Mouse (Mus musculus) cortical plate, adult 2 months (tissue): ENCODE results near the gene Ptbp3. TPM values are rescaled to one million over a fixed set of nuclear protein-coding genes. Genes with fewer than 3 reads are reported as not detected.
"Not testable (repeated sequence)": the region's sequence is repeated elsewhere in the genome, so short reads cannot be mapped to it uniquely, and the experiment has no call there.

Experiments used
- H3K27ac ChIP-seq: fragments of 200-500 bp; 2 replicates; pipeline ENCODE4 v1.5.1; 2012; ENCODE audit warnings: low read length, control low read depth, inconsistent platforms; ENCODE audit not compliant: insufficient read depth
- H3K4me1 ChIP-seq: fragments of 200-500 bp; 2 replicates; pipeline ENCODE4 v1.6.1; 2011; ENCODE audit warnings: low read length; ENCODE audit not compliant: control insufficient read depth, insufficient read depth
- H3K4me3 ChIP-seq: fragments of 200-500 bp; 2 replicates; pipeline ENCODE4 v1.5.1; 2011; ENCODE audit warnings: mild to moderate bottlenecking, low read length, control low read depth; ENCODE audit not compliant: insufficient read depth
- CTCF ChIP-seq: fragments of 200-500 bp; IDR thresholded peaks from 2 replicates; pipeline ENCODE4 v1.5.1; 2011; ENCODE audit warnings: mild to moderate bottlenecking, control low read depth, low read length; ENCODE audit not compliant: insufficient read depth; ENCODE audit errors: extremely low read depth
- POLR2A ChIP-seq: fragments of 200-500 bp; IDR thresholded peaks from 2 replicates; pipeline ENCODE4 v1.6.1; 2011; ENCODE audit warnings: mild to moderate bottlenecking, low read length, control low read depth; ENCODE audit not compliant: insufficient read depth; ENCODE audit errors: extremely low read depth
- polyA plus RNA-seq: library from polyadenylated mRNA; depleted of rRNA; stranded (reverse); fragments of >200 nt; gene quantifications from 2 replicates; pipeline ENCODE4 v1.2.3, GENCODE M21; 2012

Ptbp3 gene
- polyA plus RNA-seq, 1 experiment = 9.5 TPM

DNA sequence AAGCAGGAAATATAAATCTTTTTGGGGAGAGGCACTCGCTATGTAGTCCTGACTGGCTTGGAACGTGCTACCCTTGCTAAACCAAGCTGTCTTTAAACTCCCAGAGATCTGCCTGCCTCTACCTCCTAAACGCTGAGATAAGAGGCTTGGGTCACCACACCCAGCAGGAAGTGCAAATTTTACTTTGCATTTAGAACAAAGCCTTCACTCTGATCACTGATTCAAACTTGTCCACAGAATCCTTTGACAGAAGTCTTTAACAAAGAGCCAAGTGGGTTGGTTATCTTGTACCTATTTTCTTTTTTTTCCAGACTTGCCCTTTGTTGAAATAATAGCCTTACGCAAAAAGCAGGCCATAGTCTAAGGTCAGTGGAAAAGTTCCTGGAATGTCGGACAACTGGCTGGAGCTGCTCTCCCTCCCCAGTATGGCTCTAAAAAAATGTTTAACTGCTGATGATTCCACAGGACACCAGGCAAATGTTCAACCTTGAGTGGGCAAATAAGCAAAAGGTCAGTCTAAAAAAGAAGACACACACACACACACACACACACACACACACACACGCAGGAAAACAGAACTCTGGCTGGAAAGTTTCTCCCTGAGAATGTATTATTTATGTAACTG is 9.0 kb upstream of the Ptbp3 start:
- TF ChIP-seq POLR2A (no peak), CTCF (no peak)
- Histone ChIP-seq H3K4me3 (no peak overlapping the region), H3K27ac (no peak overlapping the region), H3K4me1 (no peaks in the 10 kb centered on the region)

GRCm38 (mm10) chr4:59557343-59557742 is 8.2 kb upstream of the Ptbp3 start:
- not testable (repeated sequence) for H3K4me1 ChIP-seq, H3K4me3 ChIP-seq, H3K27ac ChIP-seq

DNA sequence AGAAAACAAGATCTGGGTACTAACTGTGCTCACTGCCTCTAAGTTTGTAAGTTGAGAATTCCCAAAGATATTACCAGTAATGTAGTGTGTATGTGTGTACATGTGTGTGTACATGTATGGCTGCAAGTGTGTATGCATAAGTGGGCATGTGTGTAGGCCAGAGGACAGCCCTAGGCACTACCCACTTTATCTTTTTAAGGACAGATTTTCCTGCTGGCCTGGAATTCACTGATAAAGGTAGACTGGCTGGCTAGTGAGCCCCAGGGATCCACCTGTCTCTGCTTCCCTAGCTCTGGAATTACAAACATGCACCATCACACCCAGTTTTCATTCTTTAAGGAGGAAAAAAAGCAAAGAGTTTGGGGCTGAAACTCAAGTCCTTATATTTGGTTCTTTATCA is 6.0 kb upstream of the Ptbp3 start:
- Histone ChIP-seq H3K27ac (no peak overlapping the region), H3K4me3 (no peak overlapping the region), H3K4me1 (no peaks in the 10 kb centered on the region)
- TF ChIP-seq CTCF (no peak), POLR2A (no peak)

GRCm38 (mm10) chr4:59553576-59553975 is 4.4 kb upstream of the Ptbp3 start:
- Histone ChIP-seq H3K4me3 (no peak overlapping the region), H3K27ac (no peak overlapping the region), H3K4me1 (no peaks in the 10 kb centered on the region)
- TF ChIP-seq CTCF (no peak), POLR2A (no peak)

GRCm38 (mm10) chr4:59552835-59553234 is 3.7 kb upstream of the Ptbp3 start:
- H3K4me1 ChIP-seq = no peaks in the 10 kb centered on the region
- no peak overlapping the region for H3K4me3 ChIP-seq
- TF ChIP-seq POLR2A (no peak), CTCF (no peak)
- no peak overlapping the region for H3K27ac ChIP-seq

DNA sequence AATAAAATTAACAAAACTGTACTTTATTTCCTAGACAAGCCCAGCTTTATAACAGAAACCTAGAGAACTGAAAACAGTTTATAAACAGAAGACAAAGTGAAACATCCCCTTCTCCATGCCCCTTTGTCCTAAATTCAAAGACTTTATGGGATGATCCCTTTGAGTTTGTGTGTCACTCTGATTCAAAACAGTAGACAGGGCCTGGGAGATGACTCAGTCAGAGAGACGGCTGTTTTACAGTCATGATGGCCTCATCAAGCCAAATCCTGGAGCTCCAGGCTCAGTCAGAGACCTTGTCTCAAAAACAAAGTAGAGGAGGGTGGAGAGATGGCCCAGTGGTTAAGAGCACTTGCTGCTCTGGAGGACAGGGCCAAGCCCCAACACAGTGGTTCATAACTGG is 2.7 kb upstream of the Ptbp3 start:
- H3K27ac ChIP-seq = no peak overlapping the region
- H3K4me1 ChIP-seq = no peaks in the 10 kb centered on the region
- TF ChIP-seq CTCF (no peak), POLR2A (no peak)
- no peak overlapping the region for H3K4me3 ChIP-seq

- Histone ChIP-seq H3K27ac (no peak overlapping the region), H3K4me1 (no peaks in the 10 kb centered on the region), H3K4me3 (peak overlapping the region; percentile 77; the same call in 1 of the 2 replicates)
- no peak for TF ChIP-seq POLR2A
- no peak for TF ChIP-seq CTCF
These were observed 905 bp upstream of the Ptbp3 start for GRCm38 (mm10) chr4:59549977-59550560.

DNA sequence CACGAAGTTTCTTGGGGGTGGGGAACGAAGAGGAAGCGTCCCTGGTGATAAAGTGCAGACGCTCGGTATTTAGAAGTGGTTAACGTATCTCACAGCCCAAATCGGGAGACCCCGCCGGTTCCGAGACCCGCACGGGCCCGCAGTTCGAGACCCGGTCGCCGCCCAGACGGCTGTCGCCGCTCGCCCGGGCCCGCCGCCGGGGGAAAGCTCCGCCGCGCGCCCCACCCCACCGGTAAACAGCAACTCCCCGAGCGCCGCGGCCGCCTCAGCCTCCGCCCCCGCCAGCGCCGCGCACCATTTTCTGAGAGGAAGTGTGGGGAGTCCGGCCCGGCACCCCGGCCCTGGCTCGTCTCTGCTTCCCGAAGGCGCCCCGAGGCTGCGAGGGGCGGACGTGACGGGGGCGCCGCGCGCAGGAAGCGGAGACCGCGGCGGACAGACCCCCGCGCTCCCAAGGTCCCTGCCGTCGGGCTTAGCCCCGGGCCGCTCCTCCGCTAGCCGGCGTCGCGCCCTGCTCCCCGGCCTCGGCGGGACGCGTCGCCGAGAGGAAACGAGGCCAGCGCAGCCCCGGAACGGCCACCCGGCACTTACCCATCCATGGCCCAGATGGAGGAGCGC is 497 bp downstream of the Ptbp3 start:
- H3K27ac ChIP-seq = peak overlapping the region; percentile 99
- H3K4me1 ChIP-seq = no peaks in the 10 kb centered on the region
- peak overlapping the region; percentile 77 for H3K4me3 ChIP-seq
- TF ChIP-seq CTCF = no peak
- TF ChIP-seq POLR2A = no peak

DNA sequence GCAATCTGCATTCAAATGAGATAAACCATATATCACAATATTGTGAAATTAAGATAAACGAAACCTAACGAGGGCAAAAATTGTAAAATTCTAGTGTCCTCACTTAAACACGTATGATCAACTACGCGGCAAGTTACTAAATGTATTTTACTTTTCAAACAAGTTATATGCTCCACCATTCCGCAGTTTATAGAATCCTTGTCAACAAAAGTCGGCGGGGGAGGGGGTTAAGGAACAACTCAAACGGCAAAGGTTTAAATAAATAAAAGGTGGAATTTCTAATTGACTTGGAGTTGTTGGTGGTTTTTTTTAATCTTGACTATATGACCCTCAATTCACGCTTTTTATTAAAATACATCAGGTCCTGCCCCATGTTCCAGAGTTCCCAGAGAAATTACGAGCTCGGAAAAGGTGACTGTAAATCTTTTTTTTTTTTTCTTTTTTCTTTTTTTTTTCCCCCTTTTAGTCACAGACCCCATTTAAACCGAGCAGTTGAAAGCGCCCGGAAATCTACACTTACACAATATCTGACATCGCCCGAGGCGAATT is 1.1 kb downstream of the Ptbp3 start:
- TF ChIP-seq CTCF = no peak
- no peak for TF ChIP-seq POLR2A
- Histone ChIP-seq H3K27ac (no peak overlapping the region), H3K4me1 (no peaks in the 10 kb centered on the region), H3K4me3 (peak overlapping the region; percentile 77)
